Mouse (Mus musculus): ENCODE data around the gene 5830411N06Rik. TPM values are rescaled to one million over a fixed set of nuclear protein-coding genes. Genes with fewer than 3 reads are reported as not detected.

The 5830411N06Rik gene
- polyA plus RNA-seq (2015; fragmentation: Nextera tagmentation; extraction: Ambion mirVana), result not detected in 2 replicates

DNA sequence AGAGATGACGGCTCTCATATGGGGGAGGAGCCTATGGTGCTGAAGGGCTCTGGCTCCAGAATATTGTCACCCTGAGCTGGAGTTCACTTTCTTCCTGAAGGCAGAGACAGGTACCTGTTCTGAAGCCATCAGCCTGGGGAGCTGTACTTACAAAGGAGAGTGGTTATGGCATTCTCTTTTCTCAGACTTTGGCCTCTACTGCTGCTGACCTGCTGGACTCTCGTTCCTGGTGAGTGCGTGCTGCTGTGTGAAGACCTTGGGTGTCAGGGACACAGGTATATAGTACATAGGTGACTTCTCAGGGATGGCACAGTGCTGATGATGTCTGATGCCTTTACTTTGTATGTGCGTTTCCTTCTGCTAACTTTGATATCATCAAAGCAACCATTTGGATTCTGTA is at the start of gene 5830411N06Rik:
Gene 5830411N06Rik, plus strand, starts transcription at position 69 of the 400 bp plus-strand sequence.
- no peaks in the 10 kb centered on the region for H3K36me3 ChIP-seq (ENCODE audit: control insufficient read depth, insufficient read depth, low read length)
- no peaks in the 10 kb centered on the region for H3K4me1 ChIP-seq (replicated peaks; ENCODE audit: control insufficient read depth, insufficient read depth)
- no peak within 1 kb of the TSS for H3K9ac ChIP-seq (ENCODE audit: low read length)
- H3K4me2 ChIP-seq (replicated peaks; ENCODE audit: low read depth), result no peak within 1 kb of the TSS
- no peak within 1 kb of the TSS for H3K4me3 ChIP-seq (ENCODE audit: low read depth, low read length)
- H3K27me3 ChIP-seq (ENCODE audit: control insufficient read depth, insufficient read depth, low read length), result no peaks in the 10 kb centered on the region
- ATAC-seq (ENCODE audit: low FRiP score, low TSS enrichment) (no peak), DNase-seq (ENCODE audit: low spot score) (no peak)
- no peak within 1 kb of the TSS for H3K27ac ChIP-seq (replicated peaks)
- 71% methylated on average over 4 of the region's 4 CpGs for WGBS
- TF ChIP-seq EP300 (optimal IDR thresholded peaks at IDR 0.05) (no peak), CTCF (IDR thresholded peaks at IDR 0.05; ENCODE audit: low read depth) (no peak)
- H3K9me3 ChIP-seq (ENCODE audit: control insufficient read depth, low read length), result no peaks in the 10 kb centered on the region

DNA sequence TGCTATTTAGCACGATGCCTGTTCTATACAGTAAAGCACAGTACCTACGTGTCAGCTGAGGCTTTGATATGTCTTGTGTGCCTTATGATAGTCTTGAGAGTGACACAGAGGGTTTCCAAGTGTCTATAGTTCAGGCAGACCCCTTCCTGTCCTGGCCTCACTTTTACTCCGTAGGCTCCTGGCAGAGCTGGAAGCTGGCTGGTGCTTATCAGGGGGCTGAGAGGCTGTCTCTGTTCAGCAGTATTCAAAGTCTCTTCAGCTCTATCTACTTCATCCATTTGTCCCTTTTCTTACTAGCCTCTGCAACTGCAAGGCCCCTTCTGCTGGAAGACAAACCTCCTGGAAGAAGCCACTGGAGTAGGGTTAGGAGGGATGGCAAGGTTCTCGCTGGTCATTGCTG is 46.0 kb upstream of the 5830411N06Rik start:
- H3K4me3 ChIP-seq (ENCODE audit: low read depth, low read length), result no peak overlapping the region
- TF ChIP-seq CTCF (IDR thresholded peaks at IDR 0.05; ENCODE audit: low read depth) (no peak), EP300 (optimal IDR thresholded peaks at IDR 0.05) (no peak)
- no peak overlapping the region for H3K9ac ChIP-seq (ENCODE audit: low read length)
- H3K9me3 ChIP-seq (ENCODE audit: control insufficient read depth, low read length), result no peaks in the 10 kb centered on the region
- no peaks in the 10 kb centered on the region for H3K27me3 ChIP-seq (ENCODE audit: control insufficient read depth, insufficient read depth, low read length)
- no peak overlapping the region for H3K27ac ChIP-seq (replicated peaks)
- no peaks in the 10 kb centered on the region for H3K36me3 ChIP-seq (ENCODE audit: control insufficient read depth, insufficient read depth, low read length)
- 84% methylated on average over 4 of the region's 4 CpGs for WGBS
- no peak overlapping the region for H3K4me2 ChIP-seq (replicated peaks; ENCODE audit: low read depth)
- DNase-seq (ENCODE audit: low spot score) (no peak), ATAC-seq (ENCODE audit: low FRiP score, low TSS enrichment) (no peak)
- H3K4me1 ChIP-seq (replicated peaks; ENCODE audit: control insufficient read depth, insufficient read depth), result no peaks in the 10 kb centered on the region

DNA sequence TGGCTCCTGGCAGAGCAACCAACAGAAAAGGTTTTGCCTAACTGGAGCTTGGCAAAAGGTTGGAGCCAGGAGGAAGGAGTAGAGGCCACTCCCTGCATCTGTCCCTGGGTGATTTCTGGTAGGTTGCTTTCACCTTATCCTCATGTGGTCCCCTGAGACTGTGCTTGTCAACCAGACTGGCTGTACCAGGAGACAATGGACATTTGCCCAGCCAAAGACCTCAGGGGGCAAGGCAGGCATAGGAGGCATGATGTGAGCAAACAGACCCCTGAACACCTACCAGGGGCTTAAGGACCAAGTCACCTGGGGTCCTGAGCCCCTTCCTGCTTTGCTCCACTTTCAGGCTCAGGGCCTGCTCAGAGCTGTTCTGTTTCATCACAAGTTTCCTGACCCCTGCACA is 41.2 kb upstream of the 5830411N06Rik start, which contains the start of gene Olfr524:
Gene Olfr524, minus strand, starts transcription at position 101 of the 400 bp plus-strand sequence.
- no peaks in the 10 kb centered on the region for H3K9me3 ChIP-seq (ENCODE audit: control insufficient read depth, low read length)

DNA sequence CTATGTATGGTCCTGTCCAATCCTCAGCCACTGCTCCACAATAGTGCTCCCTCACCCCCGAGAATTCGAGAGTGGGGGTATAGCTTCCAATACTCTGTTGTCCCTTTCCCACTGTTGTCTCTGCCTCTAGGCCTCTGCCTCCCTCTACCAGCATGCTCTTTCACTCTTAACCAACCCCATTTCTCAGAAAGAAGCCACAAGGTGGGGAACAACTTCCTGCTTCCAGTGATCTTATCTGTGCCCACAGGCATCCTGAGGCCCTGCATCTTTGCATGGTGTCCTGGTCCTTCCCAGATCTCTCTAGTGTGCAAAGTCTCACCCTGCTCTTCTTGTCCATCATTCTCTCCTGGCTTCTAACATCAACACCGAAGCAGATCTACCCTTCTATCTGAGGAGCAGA is 40.2 kb upstream of the 5830411N06Rik start:
- Histone ChIP-seq H3K4me2 (replicated peaks; ENCODE audit: low read depth) (no peak overlapping the region), H3K9ac (ENCODE audit: low read length) (no peak overlapping the region), H3K36me3 (ENCODE audit: control insufficient read depth, insufficient read depth, low read length) (no peaks in the 10 kb centered on the region), H3K27me3 (ENCODE audit: control insufficient read depth, insufficient read depth, low read length) (no peaks in the 10 kb centered on the region), H3K4me3 (ENCODE audit: low read depth, low read length) (no peak overlapping the region), H3K9me3 (ENCODE audit: control insufficient read depth, low read length) (no peaks in the 10 kb centered on the region), H3K27ac (replicated peaks) (no peak overlapping the region), H3K4me1 (replicated peaks; ENCODE audit: control insufficient read depth, insufficient read depth) (no peaks in the 10 kb centered on the region)
- TF ChIP-seq EP300 (optimal IDR thresholded peaks at IDR 0.05) (no peak), CTCF (IDR thresholded peaks at IDR 0.05; ENCODE audit: low read depth) (no peak)
- WGBS, result 75% methylated on average over 3 of the region's 3 CpGs
- DNase-seq (ENCODE audit: low spot score) (no peak), ATAC-seq (ENCODE audit: low FRiP score, low TSS enrichment) (no peak)

More for the DNA sequence above, 41.2 kb upstream of the 5830411N06Rik start, which contains the start of gene Olfr524:
- Histone ChIP-seq H3K4me2 (replicated peaks; ENCODE audit: low read depth) (no peak within 1 kb of the TSS), H3K4me1 (replicated peaks; ENCODE audit: control insufficient read depth, insufficient read depth) (no peaks in the 10 kb centered on the region), H3K27ac (replicated peaks) (no peak within 1 kb of the TSS), H3K4me3 (ENCODE audit: low read depth, low read length) (no peak within 1 kb of the TSS), H3K27me3 (ENCODE audit: control insufficient read depth, insufficient read depth, low read length) (no peaks in the 10 kb centered on the region), H3K9ac (ENCODE audit: low read length) (no peak within 1 kb of the TSS), H3K36me3 (ENCODE audit: control insufficient read depth, insufficient read depth, low read length) (no peaks in the 10 kb centered on the region)
- no peak for DNase-seq (ENCODE audit: low spot score)
- ATAC-seq (ENCODE audit: low FRiP score, low TSS enrichment), result no peak
- TF ChIP-seq CTCF (IDR thresholded peaks at IDR 0.05; ENCODE audit: low read depth) (no peak), EP300 (optimal IDR thresholded peaks at IDR 0.05) (no peak)

DNA sequence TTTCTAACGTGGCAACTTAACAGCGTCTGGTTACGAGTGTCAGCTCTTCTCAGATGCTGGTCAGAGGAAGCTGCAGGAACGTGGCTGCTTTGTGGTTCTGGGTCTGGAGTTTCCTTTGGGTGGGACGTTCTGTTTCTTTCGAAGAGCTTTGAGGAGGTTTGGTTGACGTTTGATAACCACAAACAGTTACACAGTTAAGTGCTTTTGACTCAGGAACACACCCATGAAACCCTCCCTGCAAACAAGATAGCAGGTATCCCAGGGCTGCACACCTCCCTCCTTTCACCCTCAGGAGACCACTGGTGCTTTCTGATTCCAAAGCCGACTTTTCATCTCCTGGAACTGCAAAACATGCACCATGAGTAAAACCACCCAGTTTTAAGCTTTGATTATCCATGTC is 38.9 kb upstream of the 5830411N06Rik start:
- Histone ChIP-seq H3K4me2 (replicated peaks; ENCODE audit: low read depth) (no peak overlapping the region), H3K36me3 (ENCODE audit: control insufficient read depth, insufficient read depth, low read length) (no peaks in the 10 kb centered on the region), H3K4me3 (ENCODE audit: low read depth, low read length) (no peak overlapping the region), H3K27me3 (ENCODE audit: control insufficient read depth, insufficient read depth, low read length) (no peaks in the 10 kb centered on the region), H3K27ac (replicated peaks) (no peak overlapping the region), H3K4me1 (replicated peaks; ENCODE audit: control insufficient read depth, insufficient read depth) (no peaks in the 10 kb centered on the region), H3K9me3 (ENCODE audit: control insufficient read depth, low read length) (no peaks in the 10 kb centered on the region), H3K9ac (ENCODE audit: low read length) (no peak overlapping the region)
- WGBS, result 56% methylated on average over 8 of the region's 8 CpGs
- DNase-seq (ENCODE audit: low spot score), result no peak
- ATAC-seq (ENCODE audit: low FRiP score, low TSS enrichment), result no peak
- TF ChIP-seq EP300 (optimal IDR thresholded peaks at IDR 0.05) (no peak), CTCF (IDR thresholded peaks at IDR 0.05; ENCODE audit: low read depth) (no peak)

DNA sequence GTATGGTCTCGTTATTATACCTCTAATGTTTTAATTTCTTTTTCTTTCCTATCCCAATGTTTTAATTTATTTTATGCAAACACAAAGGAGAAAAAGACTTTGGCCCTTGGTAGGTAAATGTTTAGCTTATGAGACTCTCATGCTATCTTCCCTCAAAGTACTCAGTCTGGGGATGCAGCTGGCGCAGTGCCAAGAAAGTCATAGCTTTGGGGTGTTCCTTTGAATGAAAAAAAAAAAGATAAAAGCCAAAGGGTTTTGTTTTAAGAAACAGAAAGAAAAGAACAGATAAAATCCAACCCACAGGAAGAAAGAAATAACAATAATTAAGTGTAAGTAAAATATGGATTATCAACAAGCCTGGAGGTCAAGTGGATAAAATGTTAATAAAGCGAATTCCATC is 38.4 kb upstream of the 5830411N06Rik start:
- no peak for TF ChIP-seq CTCF (IDR thresholded peaks at IDR 0.05; ENCODE audit: low read depth)
- no peak for DNase-seq (ENCODE audit: low spot score)
- Histone ChIP-seq H3K4me1 (replicated peaks; ENCODE audit: control insufficient read depth, insufficient read depth) (no peaks in the 10 kb centered on the region), H3K4me2 (replicated peaks; ENCODE audit: low read depth) (no peak overlapping the region), H3K27ac (replicated peaks) (no peak overlapping the region), H3K9ac (ENCODE audit: low read length) (no peak overlapping the region), H3K9me3 (ENCODE audit: control insufficient read depth, low read length) (no peaks in the 10 kb centered on the region), H3K4me3 (ENCODE audit: low read depth, low read length) (no peak overlapping the region), H3K27me3 (ENCODE audit: control insufficient read depth, insufficient read depth, low read length) (no peaks in the 10 kb centered on the region), H3K36me3 (ENCODE audit: control insufficient read depth, insufficient read depth, low read length) (no peaks in the 10 kb centered on the region)
- no peak for ATAC-seq (ENCODE audit: low FRiP score, low TSS enrichment)
- 59% methylated on average over 3 of the region's 3 CpGs for WGBS
